Comparison of ENCODE assay signal across 32 mouse cellular contexts in genomic region chr4:41757321-41757720, GRCm38 (mm10). TPM values are rescaled to one million over a fixed set of nuclear protein-coding genes. Genes with fewer than 3 reads are reported as not detected.
DNase-seq lines count a peak whose midpoint lies in the region; ATAC-seq and TF ChIP-seq lines count a peak whose summit lies in the region.
"Had no signal": no experiment of that assay in that cellular context is flagged by ENCODE, and none has a peak within 500 bp of the region (broad histone marks: within the 10 kb centered on the region; RNA-seq: fewer than 3 reads in every experiment).

No protein-coding gene starts in this region.

- H3K27me3 ChIP-seq in hindbrain, embryonic 12.5 days = no peaks in the 10 kb centered on the region
- no peaks in the 10 kb centered on the region for H3K27me3 ChIP-seq in hindbrain, embryonic 13.5 days
- no peaks in the 10 kb centered on the region for H3K27me3 ChIP-seq in liver, adult 2 months (ENCODE audit: control insufficient read depth, insufficient read depth, low read length)
- no peaks in the 10 kb centered on the region for H3K27me3 ChIP-seq in liver, embryonic 11.5 days (replicated peaks; ENCODE audit: control insufficient read depth, insufficient read depth, low read length)
- H3K27me3 ChIP-seq: embryonic facial prominence, embryonic 12.5 days; stomach, embryonic 15.5 days had no signal

- whole genome bisulfite sequencing in hindbrain, embryonic 12.5 days = 91% methylated on average over 13 of the region's 13 CpGs
- 90% methylated on average over 13 of the region's 13 CpGs for WGBS in hindbrain, embryonic 13.5 days
- 92% methylated on average over 13 of the region's 13 CpGs for WGBS in liver, adult 2 months
- WGBS in liver, embryonic 11.5 days = 91% methylated on average over 13 of the region's 13 CpGs

- H3K36me3 ChIP-seq in hindbrain, embryonic 12.5 days = 0 out of 2 replicates have a peak, but pooled peaks cover 3% of the 10 kb centered on the region
- peaks cover 7% of the 10 kb centered on the region for H3K36me3 ChIP-seq in hindbrain, embryonic 13.5 days
- H3K36me3 ChIP-seq in liver, adult 2 months (ENCODE audit: control insufficient read depth, insufficient read depth, low read length) = no peaks in the 10 kb centered on the region; the same call in 1 of the 2 replicates
- peaks cover 6% of the 10 kb centered on the region; the same call in 1 of the 2 replicates for H3K36me3 ChIP-seq in liver, embryonic 11.5 days (ENCODE audit: control insufficient read depth, insufficient read depth, low read length)
- H3K36me3 ChIP-seq: forebrain, embryonic 12.5 days; midbrain, embryonic 10.5 days; stomach, embryonic 15.5 days had no signal

- ATAC-seq in hindbrain, embryonic 12.5 days (ENCODE audit: low FRiP score) = no peak
- ATAC-seq in hindbrain, embryonic 13.5 days (ENCODE audit: low FRiP score) = no peak
- ATAC-seq in liver, embryonic 11.5 days (replicated peaks; ENCODE audit: low FRiP score) = no peak
- ATAC-seq: activated CD4-positive, CD25-positive, alpha-beta regulatory T cell, adult 4 months; liver, postnatal 0 days; midbrain, embryonic 16.5 days had no signal

- H3K79me2 ChIP-seq in liver, adult 2 months (ENCODE audit: control insufficient read depth, insufficient read depth, low read length) = peaks cover 6% of the 10 kb centered on the region; the same call in 1 of the 2 replicates

- TF ChIP-seq POLR2A in liver, adult 2 months (IDR thresholded peaks at IDR 0.05; ENCODE audit: extremely low read depth, insufficient read depth, low read length) = no peak

- H3K4me1 ChIP-seq in hindbrain, embryonic 12.5 days = peaks cover 38% of the 10 kb centered on the region
- H3K4me1 ChIP-seq in hindbrain, embryonic 13.5 days (replicated peaks) = peaks cover 41% of the 10 kb centered on the region
- peaks cover 40% of the 10 kb centered on the region for H3K4me1 ChIP-seq in liver, adult 2 months (ENCODE audit: control insufficient read depth, insufficient read depth, low read length)
- peaks cover 34% of the 10 kb centered on the region for H3K4me1 ChIP-seq in liver, embryonic 11.5 days (replicated peaks; ENCODE audit: control insufficient read depth, insufficient read depth, low read length)

- DNase-seq in liver, adult 2 months (ENCODE audit: extremely low read depth, low read depth, low spot score) = no peak
- no peak for DNase-seq in liver, embryonic 11.5 days (ENCODE audit: low spot score)
- peak; percentile 46 for DNase-seq in kidney, postnatal 10 days
- no peak for DNase-seq in right cerebral cortex, postnatal 25 days
- DNase-seq in gastrocnemius, postnatal 25 days = no peak
- DNase-seq: adrenal gland, postnatal 10 days; cerebellum, adult 2 months; layer of hippocampus, adult 9-11 months; left cerebral cortex, postnatal 4 days; liver; liver, postnatal 0 days; lung, postnatal 10 days; retina, postnatal 1 day; right cerebral cortex, postnatal 4 days; thymus, postnatal 4 days had no signal

- TF ChIP-seq CTCF in liver, adult 2 months (IDR thresholded peaks at IDR 0.05; ENCODE audit: low read depth, low read length) = no peak

- H3K9ac ChIP-seq in hindbrain, embryonic 12.5 days = peak overlapping the region; percentile 23; the same call in 1 of the 2 replicates
- no peak overlapping the region for H3K9ac ChIP-seq in hindbrain, embryonic 13.5 days
- H3K9ac ChIP-seq in liver, adult 2 months (ENCODE audit: low read depth, low read length) = peak overlapping the region; percentile 6; the same call in 1 of the 2 replicates
- no peak overlapping the region for H3K9ac ChIP-seq in liver, embryonic 11.5 days (ENCODE audit: low read depth, low read length)
- H3K9ac ChIP-seq: embryonic facial prominence, embryonic 12.5 days; forebrain, embryonic 12.5 days; stomach, embryonic 15.5 days had no signal

- no peak overlapping the region for H3K27ac ChIP-seq in hindbrain, embryonic 12.5 days
- H3K27ac ChIP-seq in hindbrain, embryonic 13.5 days = no peak overlapping the region
- peak overlapping the region; percentile 71 for H3K27ac ChIP-seq in liver, adult 2 months (replicated peaks; ENCODE audit: insufficient read depth, low read depth, low read length)
- H3K27ac ChIP-seq in liver, embryonic 11.5 days (ENCODE audit: low read depth, low read length) = no peak overlapping the region
- H3K27ac ChIP-seq: embryonic facial prominence, embryonic 12.5 days; forebrain, embryonic 12.5 days; hindbrain, embryonic 10.5 days; neural tube, embryonic 13.5 days; stomach, embryonic 15.5 days had no signal

- no peak overlapping the region for H3K4me3 ChIP-seq in hindbrain, embryonic 12.5 days
- no peak overlapping the region for H3K4me3 ChIP-seq in hindbrain, embryonic 13.5 days
- H3K4me3 ChIP-seq in liver, adult 2 months (ENCODE audit: insufficient read depth, low read depth, low read length) = no peak overlapping the region
- no peak overlapping the region for H3K4me3 ChIP-seq in liver, embryonic 11.5 days (ENCODE audit: low read depth, low read length)
- H3K4me3 ChIP-seq: forebrain, embryonic 12.5 days; midbrain, embryonic 10.5 days; myocyte; neural tube, embryonic 13.5 days had no signal

- H3K4me2 ChIP-seq in hindbrain, embryonic 12.5 days (replicated peaks) = no peak overlapping the region
- H3K4me2 ChIP-seq in hindbrain, embryonic 13.5 days = no peak overlapping the region
- no peak overlapping the region for H3K4me2 ChIP-seq in liver, embryonic 11.5 days
- H3K4me2 ChIP-seq: forebrain, embryonic 12.5 days; heart, embryonic 11.5 days; stomach, embryonic 15.5 days had no signal

- no peaks in the 10 kb centered on the region for H3K9me3 ChIP-seq in hindbrain, embryonic 12.5 days (replicated peaks)
- H3K9me3 ChIP-seq in hindbrain, embryonic 13.5 days = no peaks in the 10 kb centered on the region
- H3K9me3 ChIP-seq in liver, embryonic 11.5 days (ENCODE audit: control insufficient read depth, low read length) = no peaks in the 10 kb centered on the region
- H3K9me3 ChIP-seq: embryonic facial prominence, embryonic 12.5 days; forebrain, embryonic 12.5 days; hindbrain, embryonic 10.5 days; midbrain, embryonic 10.5 days; neural tube, embryonic 13.5 days; stomach, embryonic 15.5 days had no signal

RNA-seq across cellular contexts. Expression of gene Sigmar1, which starts 1.4 kb away (rescaled TPM):
- 54.2 and 58.9 TPM in 2 replicates for polyA plus RNA-seq in hindbrain, embryonic 12.5 days (2016; fragmentation: Nextera tagmentation; extraction: Ambion mirVana)
- 58.9 and 62.0 TPM in 2 replicates for polyA plus RNA-seq in hindbrain, embryonic 13.5 days (2015; fragmentation: Nextera tagmentation; extraction: Ambion mirVana)
- 69.3 and 82.2 TPM in 2 replicates for total RNA-seq in liver, adult 2 months (2014; rRNA removed)
- 362 and 423 TPM in 2 replicates for polyA plus RNA-seq in liver, adult 2 months (2012; rRNA removed)
- 87.5 and 90.5 TPM in 2 replicates for polyA plus RNA-seq in liver, embryonic 11.5 days (2014; fragmentation: Nextera tagmentation; extraction: Ambion mirVana)
- total RNA-seq in gastrocnemius, postnatal 25 days (2021) = 10 to 100 TPM in 1 of 2 experiments, 1 to 10 TPM in 1; 8.4 to 11.9 TPM

RNA-seq across cellular contexts. Expression of gene Galt, which starts 2.3 kb away (rescaled TPM):
- polyA plus RNA-seq in hindbrain, embryonic 12.5 days (2016; fragmentation: Nextera tagmentation; extraction: Ambion mirVana) = 31.0 and 33.4 TPM in 2 replicates
- polyA plus RNA-seq in hindbrain, embryonic 13.5 days (2015; fragmentation: Nextera tagmentation; extraction: Ambion mirVana) = 36.6 and 42.8 TPM in 2 replicates
- total RNA-seq in liver, adult 2 months (2014; rRNA removed) = 52.4 and 57.9 TPM in 2 replicates
- polyA plus RNA-seq in liver, adult 2 months (2012; rRNA removed) = 204 and 217 TPM in 2 replicates
- polyA plus RNA-seq in liver, embryonic 11.5 days (2014; fragmentation: Nextera tagmentation; extraction: Ambion mirVana) = 40.7 and 45.8 TPM in 2 replicates
- total RNA-seq in gastrocnemius, postnatal 25 days (2021) = 10 to 100 TPM; 33.6 to 36.1 TPM

RNA-seq across cellular contexts. Expression of gene Ccl27a, which starts 16.7 kb away (rescaled TPM):
- polyA plus RNA-seq in hindbrain, embryonic 12.5 days (2016; fragmentation: Nextera tagmentation; extraction: Ambion mirVana) = 133 and 134 TPM in 2 replicates
- polyA plus RNA-seq in hindbrain, embryonic 13.5 days (2015; fragmentation: Nextera tagmentation; extraction: Ambion mirVana) = 256 and 261 TPM in 2 replicates
- total RNA-seq in liver, adult 2 months (2014; rRNA removed) = 11.9 and 13.1 TPM in 2 replicates
- 33.3 and 39.4 TPM in 2 replicates for polyA plus RNA-seq in liver, adult 2 months (2012; rRNA removed)
- polyA plus RNA-seq in liver, embryonic 11.5 days (2014; fragmentation: Nextera tagmentation; extraction: Ambion mirVana) = 14.4 TPM in 2 replicates
- total RNA-seq in gastrocnemius, postnatal 25 days (2021) = 10 to 100 TPM; 19.6 to 24.2 TPM
- polyA plus RNA-seq: C2C12, myocyte had no signal

RNA-seq across cellular contexts. Expression of gene Arid3c, which starts 26.4 kb away (rescaled TPM):
- polyA plus RNA-seq in hindbrain, embryonic 12.5 days (2016; fragmentation: Nextera tagmentation; extraction: Ambion mirVana) = 1.1 TPM in 2 replicates
- polyA plus RNA-seq in hindbrain, embryonic 13.5 days (2015; fragmentation: Nextera tagmentation; extraction: Ambion mirVana) = 1.1 and 2.2 TPM in 2 replicates
- total RNA-seq in liver, adult 2 months (2014; rRNA removed) = not detected in 2 replicates
- polyA plus RNA-seq in liver, adult 2 months (2012; rRNA removed) = not detected in 2 replicates
- not detected in 2 replicates for polyA plus RNA-seq in liver, embryonic 11.5 days (2014; fragmentation: Nextera tagmentation; extraction: Ambion mirVana)
- not detected for total RNA-seq in gastrocnemius, postnatal 25 days (2021)
- total RNA-seq: adrenal gland, postnatal 10 days; gastrocnemius, adult 8-10 months; granulocyte monocyte progenitor cell, adult 5-6 weeks; MEL had no signal
- polyA plus RNA-seq: activated CD4-positive, CD25-positive, alpha-beta regulatory T cell, adult 4 months; C2C12; embryonic facial prominence, embryonic 12.5 days; heart, embryonic 11.5 days; heart, postnatal 0 days; liver, postnatal 0 days; myocyte; stomach, embryonic 15.5 days had no signal

RNA-seq across cellular contexts. Expression of gene Dctn3, which starts 34.4 kb away (rescaled TPM):
- polyA plus RNA-seq in hindbrain, embryonic 12.5 days (2016; fragmentation: Nextera tagmentation; extraction: Ambion mirVana) = 191 and 199 TPM in 2 replicates
- 301 and 303 TPM in 2 replicates for polyA plus RNA-seq in hindbrain, embryonic 13.5 days (2015; fragmentation: Nextera tagmentation; extraction: Ambion mirVana)
- total RNA-seq in liver, adult 2 months (2014; rRNA removed) = 33.4 and 40.2 TPM in 2 replicates
- 43.2 and 44.5 TPM in 2 replicates for polyA plus RNA-seq in liver, adult 2 months (2012; rRNA removed)
- 107 and 118 TPM in 2 replicates for polyA plus RNA-seq in liver, embryonic 11.5 days (2014; fragmentation: Nextera tagmentation; extraction: Ambion mirVana)
- total RNA-seq in gastrocnemius, postnatal 25 days (2021) = 10 to 100 TPM; 38.5 to 40.6 TPM

Comparison
In these comparisons a context has a peak if more than half of its experiments do, and no peak if none do; other contexts are left out.
1. H3K9ac ChIP-seq: peak in hindbrain, embryonic 12.5 days (single experiment) and liver, adult 2 months (single experiment); none in hindbrain, embryonic 13.5 days (single experiment) and liver, embryonic 11.5 days (single experiment).